Mouse (Mus musculus): ENCODE results near the gene Ltbp2. TPM values are rescaled to one million over a fixed set of nuclear protein-coding genes. Genes with fewer than 3 reads are reported as not detected.
A peak's percentile ranks its signal among the peaks of the same experiment; 100 is the strongest.

The Ltbp2 gene
- total and polyA plus RNA-seq, 3 experiments = 0.99 to 5.6 (median 2.3) TPM

DNA sequence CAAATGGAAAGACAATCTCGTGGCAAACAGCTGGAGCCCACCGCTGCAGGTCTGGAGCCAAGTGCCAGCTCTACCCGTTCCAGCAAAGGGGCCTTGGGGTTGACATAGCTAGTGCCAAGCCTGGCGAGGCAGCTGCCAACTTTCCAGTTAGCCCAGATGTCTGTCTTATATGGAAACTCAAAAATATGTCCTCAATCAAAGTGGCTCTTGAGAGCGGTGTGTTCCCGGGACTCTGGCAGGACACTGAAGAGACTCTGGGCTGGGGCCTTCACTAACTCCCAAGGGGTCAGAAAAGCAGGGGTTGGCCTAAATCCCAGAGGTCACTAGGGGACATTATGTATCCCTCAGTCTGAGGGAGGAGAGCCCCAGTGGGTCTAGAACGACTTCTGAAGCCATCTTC, 52.7 kb downstream of the Ltbp2 start:
- Histone ChIP-seq H3K4me1 (ENCODE audit: control insufficient read depth, insufficient read depth, low read length) (peaks cover 6% of the 10 kb centered on the region), H3K4me3 (no peak overlapping the region), H3K27me3 (ENCODE audit: control insufficient read depth, insufficient read depth, low read length) (no peaks in the 10 kb centered on the region; the same call in 1 of the 2 replicates), H3K27ac (no peak overlapping the region), H3K79me2 (replicated peaks; ENCODE audit: control insufficient read depth, insufficient read depth, low read length) (no peaks in the 10 kb centered on the region), H3K9ac (ENCODE audit: low read depth, low read length) (no peak overlapping the region), H3K36me3 (ENCODE audit: control insufficient read depth, insufficient read depth, low read length) (no peaks in the 10 kb centered on the region)
- no peak for TF ChIP-seq EP300 (IDR thresholded peaks at IDR 0.05; ENCODE audit: insufficient read depth, low read depth, low read length)
- no peak for TF ChIP-seq POLR2A (IDR thresholded peaks at IDR 0.05; ENCODE audit: insufficient read depth, low read depth, low read length)
- TF ChIP-seq CTCF (IDR thresholded peaks at IDR 0.05) = no peak
- intact Hi-C loops (cut with DNase I) = no loop called here
- 44% methylated on average over 7 of the region's 7 CpGs for WGBS
- DNase-seq = peak; percentile 26 to 31

DNA sequence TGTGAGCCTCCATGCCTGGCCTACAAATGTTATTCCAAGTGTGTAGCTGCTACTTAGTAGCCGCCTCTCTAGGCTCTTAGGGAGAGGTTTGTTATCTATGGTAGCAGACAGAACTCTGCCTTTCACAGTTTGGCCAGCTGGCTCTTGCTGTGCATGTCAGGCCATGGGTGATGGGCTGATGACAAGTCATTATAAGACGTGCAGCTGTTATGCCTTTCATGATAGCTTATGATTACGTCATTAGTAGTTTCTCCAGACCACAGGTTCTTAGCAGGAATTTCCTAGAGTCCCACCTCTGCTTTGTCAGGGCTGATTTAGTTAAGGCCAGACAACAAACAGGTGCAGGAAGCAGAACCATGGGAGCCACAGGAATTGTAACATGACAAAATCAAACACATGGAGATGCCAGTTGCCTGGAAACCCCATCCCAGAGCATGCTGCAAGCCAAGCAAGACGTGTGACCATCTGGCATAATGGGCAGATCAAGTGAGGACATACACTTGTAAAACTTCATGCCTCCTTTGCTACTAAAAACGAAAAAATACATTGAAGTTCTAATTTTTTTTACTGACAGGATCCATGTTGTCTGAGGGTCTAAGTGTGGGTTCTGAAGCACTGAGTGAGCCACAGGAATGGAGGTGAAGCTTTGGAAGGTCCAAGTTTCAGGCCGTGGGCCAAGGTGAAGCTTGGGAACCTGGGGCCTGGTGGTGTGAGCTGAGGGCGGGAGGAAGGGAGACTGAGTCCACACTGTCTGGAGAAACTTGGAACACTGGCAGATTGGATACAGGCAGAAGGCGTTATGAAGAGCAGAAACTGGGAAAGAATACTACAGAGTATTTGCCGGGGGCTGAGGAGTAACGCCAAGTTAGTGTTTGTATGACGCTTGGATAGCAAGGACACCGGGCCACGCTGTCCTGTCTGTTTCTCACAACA, 56.8 kb downstream of the Ltbp2 start:
- H3K4me3 ChIP-seq = no peak overlapping the region
- peaks cover 6% of the 10 kb centered on the region for H3K4me1 ChIP-seq (ENCODE audit: control insufficient read depth, insufficient read depth, low read length)
- intact Hi-C loops (cut with DNase I) = no loop called here
- no peak overlapping the region for H3K9ac ChIP-seq (ENCODE audit: low read depth, low read length)
- no peak for TF ChIP-seq POLR2A (IDR thresholded peaks at IDR 0.05; ENCODE audit: insufficient read depth, low read depth, low read length)
- TF ChIP-seq EP300 (IDR thresholded peaks at IDR 0.05; ENCODE audit: insufficient read depth, low read depth, low read length) = 0 out of 2 replicates have a peak, but pooled peaks have one; percentile 14
- TF ChIP-seq CTCF (IDR thresholded peaks at IDR 0.05) = no peak
- H3K79me2 ChIP-seq (replicated peaks; ENCODE audit: control insufficient read depth, insufficient read depth, low read length) = no peaks in the 10 kb centered on the region
- 63% methylated on average over 13 of the region's 13 CpGs for WGBS
- no peaks in the 10 kb centered on the region for H3K36me3 ChIP-seq (ENCODE audit: control insufficient read depth, insufficient read depth, low read length)
- H3K27me3 ChIP-seq (ENCODE audit: control insufficient read depth, insufficient read depth, low read length) = no peaks in the 10 kb centered on the region
- peak; percentile 17 to 33 for DNase-seq
- no peak overlapping the region for H3K27ac ChIP-seq

DNA sequence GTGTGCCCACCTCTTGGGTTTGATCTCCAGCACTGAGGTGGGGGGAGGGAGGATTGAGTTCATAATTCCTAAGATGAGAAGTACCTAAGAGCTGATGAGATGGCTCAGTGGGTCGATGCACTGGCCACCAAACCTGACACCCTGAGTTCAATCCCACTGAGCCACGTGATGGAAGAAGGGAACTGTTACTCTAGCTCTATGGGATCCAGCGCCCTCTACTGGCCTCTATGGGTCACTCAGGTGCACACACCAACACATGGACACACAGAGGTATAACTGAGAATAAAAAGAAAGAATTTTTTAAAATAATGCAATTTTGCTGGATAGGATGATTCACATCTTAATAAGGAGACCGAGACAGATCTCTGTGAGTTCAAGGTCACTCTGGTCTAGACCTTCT, 57.8 kb downstream of the Ltbp2 start:
- Histone ChIP-seq H3K4me1 (ENCODE audit: control insufficient read depth, insufficient read depth, low read length) (peaks cover 3% of the 10 kb centered on the region; the same call in 1 of the 2 replicates), H3K79me2 (replicated peaks; ENCODE audit: control insufficient read depth, insufficient read depth, low read length) (no peaks in the 10 kb centered on the region), H3K27ac (no peak overlapping the region), H3K4me3 (no peak overlapping the region), H3K27me3 (ENCODE audit: control insufficient read depth, insufficient read depth, low read length) (no peaks in the 10 kb centered on the region), H3K9ac (ENCODE audit: low read depth, low read length) (no peak overlapping the region), H3K36me3 (ENCODE audit: control insufficient read depth, insufficient read depth, low read length) (no peaks in the 10 kb centered on the region)
- no peak for DNase-seq
- 76% methylated on average over 4 of the region's 4 CpGs for WGBS
- TF ChIP-seq CTCF (IDR thresholded peaks at IDR 0.05) (peak; percentile 20; the same call in 1 of the 2 replicates), EP300 (IDR thresholded peaks at IDR 0.05; ENCODE audit: insufficient read depth, low read depth, low read length) (no peak), POLR2A (IDR thresholded peaks at IDR 0.05; ENCODE audit: insufficient read depth, low read depth, low read length) (no peak)
- intact Hi-C loops (cut with DNase I) = no loop called here

DNA sequence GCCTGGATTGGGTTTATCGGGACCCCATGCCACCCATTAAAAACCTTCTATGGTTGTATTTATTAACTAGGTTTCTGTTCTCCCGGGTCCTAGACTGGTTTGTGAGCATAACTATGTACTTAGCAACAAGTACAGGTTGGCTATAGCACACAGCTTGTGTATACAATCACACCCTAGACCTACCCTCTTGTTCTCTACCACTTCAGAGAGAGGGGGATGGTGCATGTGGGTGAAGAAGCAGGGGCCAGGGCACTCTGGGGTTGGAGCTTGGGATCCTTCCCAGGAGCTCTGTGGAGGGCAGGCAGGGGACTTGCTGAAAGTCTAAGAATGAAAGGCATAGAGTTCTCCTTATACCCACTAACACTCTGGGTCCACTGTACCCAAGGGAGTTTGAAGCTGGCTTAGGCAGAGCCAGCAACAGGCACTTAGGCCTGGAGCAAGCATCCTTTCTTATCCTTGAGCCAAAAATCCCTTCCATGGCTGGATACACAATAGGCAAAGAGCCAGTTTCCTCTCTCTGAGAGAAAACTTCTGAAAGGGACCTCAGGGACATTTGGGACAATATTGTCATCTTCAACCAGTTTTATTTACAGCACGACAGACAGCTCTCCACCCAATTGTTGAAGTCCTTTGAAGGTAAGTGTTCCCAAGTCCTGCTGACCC, 61.5 kb downstream of the Ltbp2 start:
- Histone ChIP-seq H3K36me3 (ENCODE audit: control insufficient read depth, insufficient read depth, low read length) (no peaks in the 10 kb centered on the region), H3K27me3 (ENCODE audit: control insufficient read depth, insufficient read depth, low read length) (no peaks in the 10 kb centered on the region), H3K4me1 (ENCODE audit: control insufficient read depth, insufficient read depth, low read length) (peaks cover 1% of the 10 kb centered on the region; the same call in 1 of the 2 replicates), H3K9ac (ENCODE audit: low read depth, low read length) (no peak overlapping the region), H3K79me2 (replicated peaks; ENCODE audit: control insufficient read depth, insufficient read depth, low read length) (no peaks in the 10 kb centered on the region), H3K4me3 (no peak overlapping the region), H3K27ac (no peak overlapping the region)
- DNase-seq = no peak
- TF ChIP-seq POLR2A (IDR thresholded peaks at IDR 0.05; ENCODE audit: insufficient read depth, low read depth, low read length) = no peak
- no peak for TF ChIP-seq EP300 (IDR thresholded peaks at IDR 0.05; ENCODE audit: insufficient read depth, low read depth, low read length)
- no peak for TF ChIP-seq CTCF (IDR thresholded peaks at IDR 0.05)
- 74% methylated on average over 3 of the region's 3 CpGs for WGBS
- intact Hi-C loops (cut with DNase I) = no loop called here

DNA sequence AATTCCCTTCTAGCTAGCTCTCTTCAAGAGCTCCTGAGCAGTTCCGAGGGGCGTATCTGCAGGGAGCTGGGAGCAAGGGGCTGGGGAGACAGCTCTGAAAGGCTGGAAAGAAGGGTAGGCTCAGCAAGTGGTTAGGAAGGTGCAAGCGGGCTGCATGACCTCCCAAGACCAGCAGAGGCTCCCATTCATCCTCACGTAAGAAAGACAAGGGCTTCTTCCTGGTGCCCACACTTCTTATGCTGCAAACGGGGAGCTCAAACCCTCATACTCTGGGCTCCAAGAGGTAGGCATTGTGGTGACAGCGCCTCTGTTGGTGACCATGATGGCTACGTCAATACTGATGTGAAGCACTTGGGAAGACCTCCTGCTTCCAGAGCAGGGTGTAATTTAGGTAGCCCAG, 62.6 kb downstream of the Ltbp2 start:
- Histone ChIP-seq H3K36me3 (ENCODE audit: control insufficient read depth, insufficient read depth, low read length) (no peaks in the 10 kb centered on the region), H3K9ac (ENCODE audit: low read depth, low read length) (no peak overlapping the region), H3K27ac (no peak overlapping the region), H3K79me2 (replicated peaks; ENCODE audit: control insufficient read depth, insufficient read depth, low read length) (no peaks in the 10 kb centered on the region), H3K4me3 (no peak overlapping the region), H3K27me3 (ENCODE audit: control insufficient read depth, insufficient read depth, low read length) (no peaks in the 10 kb centered on the region), H3K4me1 (ENCODE audit: control insufficient read depth, insufficient read depth, low read length) (peaks cover 1% of the 10 kb centered on the region; the same call in 1 of the 2 replicates)
- TF ChIP-seq CTCF (IDR thresholded peaks at IDR 0.05) = peak; percentile 28
- no peak for TF ChIP-seq POLR2A (IDR thresholded peaks at IDR 0.05; ENCODE audit: insufficient read depth, low read depth, low read length)
- intact Hi-C loops (cut with DNase I) = no loop called here
- DNase-seq = no peak
- 61% methylated on average over 7 of the region's 7 CpGs for WGBS

Measured in heart, adult 2 months (tissue).